Mouse (Mus musculus) MEL (cell line): ENCODE measurements around the gene Klk1b4. TPM values are rescaled to one million over a fixed set of nuclear protein-coding genes. Genes with fewer than 3 reads are reported as not detected.
A peak's percentile ranks its signal among the peaks of the same experiment; 100 is the strongest.
"Not testable (repeated sequence)": the region's sequence is repeated elsewhere in the genome, so short reads cannot be mapped to it uniquely, and the experiment has no call there.

ENCODE experiments used
- DNase-seq: peaks from one replicate; pipeline ENCODE4 v3.0.0; 2011; ENCODE audit warnings: low read depth, low spot score
- H3K27ac ChIP-seq: 2 replicates; pipeline ENCODE4 v1.5.1; 2012; ENCODE audit warnings: low read depth, mild to moderate bottlenecking, control low read depth, low read length, moderate library complexity; ENCODE audit not compliant: control insufficient read depth
- H3K27me3 ChIP-seq, 2 experiments: fragments of 150-350 bp in 1 of 2; sonication (generic) in 1 of 2; 2 replicates each; pipeline ENCODE4 v1.6.1; 2012; ENCODE audit warnings: low read length in 2 of 2, mild to moderate bottlenecking in 2 of 2, improper control_type of control experiment in 1 of 2, moderate library complexity in 1 of 2; ENCODE audit not compliant: insufficient read depth in 2 of 2, control insufficient read depth in 1 of 2
- H3K36me3 ChIP-seq, 2 experiments: 2 replicates each; pipeline ENCODE4 v1.6.1; 2012 to 2014; ENCODE audit warnings: low read length in 2 of 2, improper control_type of control experiment in 1 of 2, inconsistent platforms in 1 of 2, mild to moderate bottlenecking in 1 of 2; ENCODE audit not compliant: insufficient read depth in 2 of 2, control insufficient read depth in 1 of 2
- H3K4me1 ChIP-seq, 2 experiments: fragments of 150-350 bp in 1 of 2; sonication (generic) in 1 of 2; 2 replicates each; pipeline ENCODE4 v1.6.1; 2012; ENCODE audit warnings: low read length in 2 of 2, improper control_type of control experiment in 1 of 2, mild to moderate bottlenecking in 1 of 2; ENCODE audit not compliant: insufficient read depth in 2 of 2, control insufficient read depth in 1 of 2
- H3K4me3 ChIP-seq, 2 experiments: fragments of 150-350 bp in 1 of 2; sonication (generic) in 1 of 2; 2 replicates each; pipeline ENCODE4 v1.5.1; 2012; ENCODE audit warnings: low read depth in 2 of 2, low read length in 2 of 2, mild to moderate bottlenecking in 2 of 2, moderate library complexity in 2 of 2, control low read depth in 1 of 2, improper control_type of control experiment in 1 of 2; ENCODE audit not compliant: control insufficient read depth in 1 of 2, insufficient read depth in 1 of 2
- H3K79me2 ChIP-seq: 2 replicates; pipeline ENCODE4 v1.6.1; 2012; ENCODE audit warnings: mild to moderate bottlenecking, low read length, moderate library complexity; ENCODE audit not compliant: control insufficient read depth, poor library complexity, insufficient read depth
- H3K9ac ChIP-seq: 2 replicates; pipeline ENCODE4 v1.6.1; 2012; ENCODE audit warnings: low read depth, mild to moderate bottlenecking, control low read depth, low read length, moderate library complexity; ENCODE audit not compliant: control insufficient read depth, poor library complexity, severe bottlenecking
- H3K9me3 ChIP-seq: fragments of 150-350 bp; sonication (generic); replicated peaks from 2 replicates; pipeline ENCODE4 v1.6.1; 2012; ENCODE audit warnings: mild to moderate bottlenecking, low read length, improper control_type of control experiment, moderate library complexity; ENCODE audit not compliant: insufficient read depth
- CTCF ChIP-seq, 3 experiments: IDR thresholded peaks in 2 of 3; conservative IDR thresholded peaks in 1 of 3; 2 replicates each; pipeline ENCODE4 v1.5.1; 2011 to 2012; ENCODE audit warnings: low read length in 3 of 3, low read depth in 2 of 3, mild to moderate bottlenecking in 2 of 3, improper control_type of control experiment in 1 of 3, inconsistent platforms in 1 of 3, mixed read lengths in 1 of 3, moderate library complexity in 1 of 3; ENCODE audit not compliant: control insufficient read depth in 1 of 3, insufficient read depth in 1 of 3, poor library complexity in 1 of 3, severe bottlenecking in 1 of 3
- EP300 ChIP-seq, 2 experiments: IDR thresholded peaks; 2 replicates each; pipeline ENCODE4 v1.6.1; 2011; ENCODE audit warnings: improper control_type of control experiment in 2 of 2, low read length in 2 of 2, low read depth in 1 of 2, mild to moderate bottlenecking in 1 of 2
- JUND ChIP-seq: IDR thresholded peaks from 2 replicates; pipeline ENCODE4 v1.6.1; 2011; ENCODE audit warnings: low read depth, mild to moderate bottlenecking, improper control_type of control experiment, low read length
- MAZ ChIP-seq: IDR thresholded peaks from 2 replicates; pipeline ENCODE4 v1.6.1; 2012; ENCODE audit warnings: low read depth, mild to moderate bottlenecking, inconsistent platforms, low read length, improper control_type of control experiment
- NELFE ChIP-seq: IDR thresholded peaks from 2 replicates; pipeline ENCODE4 v1.6.1; 2011; ENCODE audit warnings: low read depth, low read length, improper control_type of control experiment
- POLR2A ChIP-seq, 2 experiments: IDR thresholded peaks; 2 replicates each; pipeline ENCODE4 v1.6.1; 2011 to 2012; ENCODE audit warnings: low read length in 2 of 2, mild to moderate bottlenecking in 2 of 2, control low read depth in 1 of 2, improper control_type of control experiment in 1 of 2, low read depth in 1 of 2, moderate library complexity in 1 of 2; ENCODE audit not compliant: control insufficient read depth in 1 of 2, insufficient read depth in 1 of 2, poor library complexity in 1 of 2
- POLR2AphosphoS2 ChIP-seq: IDR thresholded peaks from 2 replicates; pipeline ENCODE4 v1.6.1; 2011; ENCODE audit warnings: low read length, improper control_type of control experiment
- polyA plus RNA-seq, 2 experiments: library from polyadenylated mRNA; stranded (reverse) in 1 of 2; unstranded in 1 of 2; fragments of >175 nt in 1 of 2; fragments of >200 nt in 1 of 2; gene quantifications; 2 replicates each; pipeline versions ENCODE4 v1.2.1 to v1.2.4; 2012; ENCODE audit warnings: low replicate concordance in 2 of 2, low read depth in 1 of 2; ENCODE audit not compliant: insufficient read length in 2 of 2, insufficient read depth in 1 of 2, missing spikeins in 1 of 2
- total RNA-seq: library from RNA; depleted of rRNA; stranded (reverse); fragments of 300-350 nt; gene quantifications from 2 replicates; pipeline ENCODE4 v1.2.3, GENCODE M21; 2012

The Klk1b4 gene
- total and polyA plus RNA-seq, 3 experiments: not detected

- H3K4me1 ChIP-seq: peaks cover 0 to 15% of the 10 kb centered on the region in 2 experiments; a peak in 2 of 4 replicates
- no peak for DNase-seq
- no peak for TF ChIP-seq NELFE
- TF ChIP-seq, all 39 proteins: peak for 0
- Histone ChIP-seq H3K27me3 (no peaks in the 10 kb centered on the region), H3K9ac (peak overlapping the region; percentile 63), H3K36me3 (peaks cover 12 to 15% of the 10 kb centered on the region in 2 experiments), H3K27ac (peak overlapping the region; percentile 36; the same call in 1 of the 2 replicates), H3K79me2 (peaks cover 27% of the 10 kb centered on the region), H3K4me3 (peak overlapping the region; percentile 47 to 67), H3K9me3 (no peaks in the 10 kb centered on the region)
These were observed 40.7 kb downstream of the Klk1b4 start for GRCm38 (mm10) chr7:44247971-44248370.

- no peak overlapping the region for H3K9ac ChIP-seq
- peaks cover 12 to 15% of the 10 kb centered on the region in 2 experiments for H3K36me3 ChIP-seq
- no peak overlapping the region for H3K4me3 ChIP-seq
- no peak overlapping the region for H3K27ac ChIP-seq
- no peaks in the 10 kb centered on the region for H3K27me3 ChIP-seq
- H3K79me2 ChIP-seq: peaks cover 27% of the 10 kb centered on the region
- TF ChIP-seq MAZ (no peak), POLR2A (IDR thresholded peaks at IDR 0.05; ENCODE audit: control insufficient read depth in 1 of 2, insufficient read depth in 1 of 2, low read depth in 1 of 2, low read length in 2 of 2, poor library complexity in 1 of 2) (peak in 1 of 2 experiments; percentile 45; a peak in 2 of 4 replicates)
- H3K9me3 ChIP-seq: no peaks in the 10 kb centered on the region
- no peak for DNase-seq
- peaks cover 0 to 15% of the 10 kb centered on the region in 2 experiments; a peak in 2 of 4 replicates for H3K4me1 ChIP-seq
These were observed 42.0 kb downstream of the Klk1b4 start for GRCm38 (mm10) chr7:44249248-44249647.

DNA sequence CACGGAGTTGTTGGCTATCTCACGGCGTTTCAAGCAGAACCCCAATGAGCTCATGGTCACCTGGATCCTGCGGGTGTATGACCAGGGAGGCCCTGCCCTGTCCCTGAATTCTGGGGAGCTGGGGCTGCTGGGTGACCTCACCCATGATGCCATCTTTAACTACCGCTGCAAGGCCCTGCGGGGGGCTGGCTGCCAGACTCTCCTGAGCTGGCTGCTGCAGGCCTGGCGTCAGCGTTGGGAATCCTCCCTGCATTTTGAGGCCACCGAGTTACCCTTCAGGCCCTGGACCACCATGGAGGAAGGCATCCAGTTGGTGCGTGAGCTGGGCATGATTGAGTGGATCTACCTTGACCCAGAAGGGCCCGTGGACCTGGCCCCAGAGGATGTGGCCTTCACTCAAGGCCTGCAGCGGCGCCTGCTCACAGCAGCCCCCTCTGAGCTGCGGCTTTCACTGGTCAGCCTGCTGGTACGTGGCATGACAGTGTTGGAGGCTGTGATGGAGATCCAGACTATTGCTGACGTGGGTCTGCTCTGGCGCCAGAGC is 43.6 kb downstream of the Klk1b4 start:
- not testable (repeated sequence) for H3K4me3 ChIP-seq, H3K9me3 ChIP-seq, H3K27me3 ChIP-seq, DNase-seq, H3K4me1 ChIP-seq, H3K27ac ChIP-seq, H3K9ac ChIP-seq
- peak in 1 of 2 experiments; percentile 28; a peak in 1 of 4 replicates for TF ChIP-seq POLR2A (IDR thresholded peaks at IDR 0.05; ENCODE audit: control insufficient read depth in 1 of 2, insufficient read depth in 1 of 2, low read depth in 1 of 2, low read length in 2 of 2, poor library complexity in 1 of 2)
- peaks cover 12 to 15% of the 10 kb centered on the region in 2 experiments for H3K36me3 ChIP-seq
- peaks cover 26% of the 10 kb centered on the region for H3K79me2 ChIP-seq

- TF ChIP-seq POLR2A (IDR thresholded peaks at IDR 0.05; ENCODE audit: control insufficient read depth in 1 of 2, insufficient read depth in 1 of 2, low read depth in 1 of 2, low read length in 2 of 2, poor library complexity in 1 of 2) (peak; percentile 49 to 71; a peak in 2 of 4 replicates), JUND (no peak), EP300 (IDR thresholded peaks at IDR 0.05; ENCODE audit: low read depth in 1 of 2, low read length in 2 of 2) (peak in 1 of 2 experiments; percentile 4; a peak in 1 of 4 replicates), CTCF (IDR thresholded peaks at IDR 0.05 in 2 of 3, conservative IDR thresholded peaks at IDR 0.05 in 1 of 3; ENCODE audit: control insufficient read depth in 1 of 3, insufficient read depth in 1 of 3, low read depth in 2 of 3, low read length in 3 of 3, poor library complexity in 1 of 3, severe bottlenecking in 1 of 3) (peak in 1 of 3 experiments; percentile 10; a peak in 2 of 6 replicates), POLR2AphosphoS2 (peak; percentile 85; the same call in 1 of the 2 replicates)
- peak; percentile 55 for DNase-seq
- Histone ChIP-seq H3K27ac (no peak overlapping the region), H3K79me2 (peaks cover 8% of the 10 kb centered on the region), H3K36me3 (peaks cover 10 to 11% of the 10 kb centered on the region in 2 experiments), H3K4me3 (no peak overlapping the region), H3K9ac (no peak overlapping the region), H3K9me3 (no peaks in the 10 kb centered on the region), H3K27me3 (no peaks in the 10 kb centered on the region), H3K4me1 (0 out of 4 replicates have a peak, but pooled peaks cover 0 to 5% of the 10 kb centered on the region in 2 experiments)
These were observed 45.9 kb downstream of the Klk1b4 start for GRCm38 (mm10) chr7:44253023-44253616.
